Mouse (Mus musculus) CD4-positive, CD25-positive, alpha-beta regulatory T cell, adult 2 months (primary cell): ENCODE measurements around the gene Bcl2.

ENCODE experiments used
- DNase-seq: peaks from one replicate; pipeline ENCODE4 v3.0.0-alpha.2; 2012; ENCODE audit warnings: low read depth, low spot score

The Bcl2 gene

DNA sequence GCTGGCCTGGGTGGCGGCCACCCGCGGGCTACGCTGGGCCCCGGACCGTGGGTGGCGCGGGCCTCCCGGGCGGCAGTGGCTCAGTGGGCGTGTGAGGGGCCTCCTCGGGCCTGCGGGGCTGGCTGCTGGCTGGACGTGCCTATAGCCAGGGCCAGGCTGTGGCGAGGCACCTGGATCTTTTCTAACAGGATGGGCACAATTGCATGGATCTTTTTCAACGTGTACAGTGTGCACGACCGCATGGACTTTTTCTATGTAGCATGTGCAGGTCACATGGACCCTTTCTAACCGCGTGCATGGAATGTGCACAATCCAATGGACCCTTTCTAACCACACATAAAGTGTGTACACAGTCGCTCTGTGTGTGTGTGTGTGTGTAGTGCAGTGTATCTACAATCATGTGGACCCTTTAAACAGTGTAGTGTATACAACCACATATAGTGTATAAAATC, 482 bp upstream of the Bcl2 start:
- no peak for DNase-seq

DNA sequence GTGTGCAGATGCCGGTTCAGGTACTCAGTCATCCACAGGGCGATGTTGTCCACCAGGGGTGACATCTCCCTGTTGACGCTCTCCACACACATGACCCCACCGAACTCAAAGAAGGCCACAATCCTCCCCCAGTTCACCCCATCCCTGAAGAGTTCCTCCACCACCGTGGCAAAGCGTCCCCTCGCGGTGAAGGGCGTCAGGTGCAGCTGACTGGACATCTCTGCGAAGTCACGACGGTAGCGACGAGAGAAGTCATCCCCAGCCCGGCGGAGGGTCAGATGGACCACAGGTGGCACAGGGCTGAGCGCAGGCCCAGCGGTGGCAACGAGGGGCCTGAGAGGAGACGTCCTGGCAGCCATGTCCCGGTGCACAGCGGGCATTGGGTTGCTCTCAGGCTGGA, 1.7 kb downstream of the Bcl2 start:
- DNase-seq, result peak; percentile 88

DNA sequence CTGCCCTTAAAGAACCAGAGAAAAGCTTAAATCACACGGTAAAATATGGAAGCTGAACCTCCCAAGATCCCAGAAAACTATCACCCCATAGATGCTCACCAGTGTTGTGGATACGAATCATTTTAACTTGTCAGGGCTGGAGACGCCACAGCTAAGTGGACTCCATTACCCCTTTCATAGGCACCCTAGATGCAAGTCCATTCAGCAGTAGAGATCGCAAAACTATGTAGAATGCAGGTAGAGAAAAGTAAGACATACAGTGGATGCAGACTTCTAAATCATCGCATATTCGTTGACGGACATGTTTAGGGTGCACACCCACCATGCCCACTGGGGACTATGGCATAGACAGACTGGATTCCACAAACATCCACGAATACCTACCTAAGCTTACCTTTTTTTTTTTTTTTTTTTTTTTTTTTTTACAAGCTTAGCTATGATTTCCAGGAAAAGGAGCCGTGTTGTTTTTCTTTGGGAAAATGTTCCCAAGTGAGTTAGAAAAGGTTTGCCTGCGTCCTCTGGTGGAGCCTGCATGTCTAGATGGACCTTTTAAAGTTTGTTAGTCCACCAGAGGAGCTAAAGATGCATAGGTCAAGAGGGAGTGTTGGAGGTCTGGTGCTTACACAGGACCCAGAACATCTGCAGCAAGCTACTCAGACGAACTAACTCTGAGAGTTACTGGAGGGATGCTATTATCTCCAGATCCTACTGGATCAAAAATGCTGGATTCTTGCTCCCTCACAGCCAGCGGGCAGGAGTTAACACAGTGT, 2.5 kb downstream of the Bcl2 start:
- DNase-seq, result peak; percentile 41

DNA sequence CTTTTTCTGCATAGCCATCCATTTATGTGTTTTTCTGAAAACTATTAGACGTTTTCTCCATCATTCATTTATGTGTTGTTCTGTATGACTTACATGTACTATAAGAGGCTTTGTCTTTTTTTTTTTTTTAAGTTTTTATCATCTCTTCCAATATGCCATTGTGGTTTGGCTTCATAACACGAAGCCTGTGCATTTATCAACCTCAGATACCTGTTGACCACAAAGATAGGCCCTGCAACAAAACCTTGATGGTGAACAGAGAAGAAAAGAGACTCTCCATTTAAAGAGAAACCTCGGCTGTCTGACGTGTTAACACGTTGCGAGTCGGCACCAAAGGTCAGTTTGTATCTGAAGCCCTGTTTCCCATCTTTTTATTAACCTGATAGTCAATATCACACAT, 3.9 kb downstream of the Bcl2 start:
- no peak for DNase-seq

DNA sequence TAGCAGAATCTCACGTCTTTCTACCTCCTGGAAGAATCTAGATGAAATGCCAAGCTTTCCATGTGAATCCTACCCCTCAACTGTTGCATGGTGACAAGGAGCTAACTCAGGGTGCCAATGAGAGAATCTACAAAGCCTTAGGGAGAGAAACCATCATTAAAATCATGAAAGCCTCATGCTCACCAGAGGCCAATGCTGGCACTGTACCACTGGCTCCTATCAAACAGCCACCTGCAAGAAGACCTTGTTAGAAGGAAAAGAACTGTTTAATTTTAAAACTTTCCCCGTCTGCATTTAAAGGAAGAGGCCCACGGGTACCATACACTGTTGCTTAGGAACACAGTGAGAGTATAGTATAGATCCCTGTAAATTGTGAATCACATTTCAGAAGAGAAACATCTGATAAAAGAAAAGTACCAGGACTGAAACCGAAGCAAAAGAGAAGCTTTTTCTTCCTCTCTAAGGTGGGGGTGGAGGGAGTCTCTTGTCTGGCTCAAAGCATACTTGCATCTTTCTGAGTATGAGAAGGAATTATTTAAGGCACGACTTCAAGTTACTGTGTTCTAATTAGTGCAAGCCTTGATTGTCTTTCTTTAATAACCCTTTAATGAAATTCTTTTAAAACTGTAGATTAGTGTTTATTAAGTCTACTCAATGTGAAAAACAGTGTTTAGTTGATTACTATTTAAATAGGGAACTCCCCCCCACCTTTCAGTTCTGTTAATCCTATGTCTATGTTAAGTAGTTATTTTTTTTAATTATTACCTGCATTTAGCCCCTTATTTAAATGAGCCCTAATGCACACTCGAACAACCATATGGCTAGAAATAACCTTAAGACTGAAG, 6.8 kb downstream of the Bcl2 start:
- DNase-seq, result no peak

DNA sequence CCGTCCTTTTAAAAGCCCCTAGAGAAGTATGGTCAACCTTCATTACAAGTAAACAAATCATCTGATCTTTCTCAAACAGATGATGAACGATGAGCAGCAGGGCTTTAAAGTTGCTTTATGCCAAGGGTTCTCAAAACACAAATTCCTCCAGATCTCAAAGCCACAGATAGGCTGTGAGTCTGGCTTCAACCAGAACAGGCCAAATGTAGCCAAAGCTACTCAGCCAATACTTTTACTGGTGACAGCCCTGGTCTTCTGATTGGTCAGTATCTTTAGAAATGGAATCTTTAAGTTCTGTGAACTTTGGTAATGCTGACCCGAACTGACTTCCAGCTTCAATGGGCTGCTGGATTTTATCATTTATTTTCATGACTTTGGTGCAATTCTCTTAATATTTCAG, 10.9 kb downstream of the Bcl2 start:
- no peak for DNase-seq

DNA sequence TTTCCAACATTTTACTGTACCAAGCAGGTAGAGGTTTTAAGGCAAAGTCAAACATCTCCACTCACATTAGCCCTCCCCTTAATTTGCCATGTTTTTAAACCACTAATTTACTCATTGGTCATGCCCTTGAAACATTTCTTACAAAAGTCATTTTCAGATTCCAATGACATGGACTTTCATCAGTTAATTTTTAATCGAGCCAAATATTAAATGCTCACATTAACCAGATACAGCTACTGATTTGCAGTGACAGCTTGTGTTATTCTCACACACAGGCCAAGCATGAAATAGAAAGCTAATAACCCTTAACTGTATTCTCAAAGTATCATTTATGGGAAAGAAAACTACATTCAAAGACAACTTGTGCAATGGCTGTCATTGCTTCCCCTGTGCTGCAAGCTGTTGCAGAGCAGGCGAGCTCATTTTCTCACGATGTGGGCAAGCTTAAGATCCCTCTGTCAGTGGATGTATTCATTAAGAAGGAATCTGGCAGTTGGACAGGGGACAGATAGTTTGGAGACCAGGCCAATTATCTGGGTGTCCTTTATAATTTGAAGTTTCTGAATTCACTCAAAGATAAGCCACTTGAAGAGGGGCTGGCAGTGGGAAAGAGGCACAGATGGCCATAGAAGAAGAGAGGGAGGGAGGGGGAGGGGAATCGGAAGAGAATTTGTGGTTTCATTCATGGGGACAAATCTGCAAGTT, 11.5 kb downstream of the Bcl2 start:
- no peak for DNase-seq

DNA sequence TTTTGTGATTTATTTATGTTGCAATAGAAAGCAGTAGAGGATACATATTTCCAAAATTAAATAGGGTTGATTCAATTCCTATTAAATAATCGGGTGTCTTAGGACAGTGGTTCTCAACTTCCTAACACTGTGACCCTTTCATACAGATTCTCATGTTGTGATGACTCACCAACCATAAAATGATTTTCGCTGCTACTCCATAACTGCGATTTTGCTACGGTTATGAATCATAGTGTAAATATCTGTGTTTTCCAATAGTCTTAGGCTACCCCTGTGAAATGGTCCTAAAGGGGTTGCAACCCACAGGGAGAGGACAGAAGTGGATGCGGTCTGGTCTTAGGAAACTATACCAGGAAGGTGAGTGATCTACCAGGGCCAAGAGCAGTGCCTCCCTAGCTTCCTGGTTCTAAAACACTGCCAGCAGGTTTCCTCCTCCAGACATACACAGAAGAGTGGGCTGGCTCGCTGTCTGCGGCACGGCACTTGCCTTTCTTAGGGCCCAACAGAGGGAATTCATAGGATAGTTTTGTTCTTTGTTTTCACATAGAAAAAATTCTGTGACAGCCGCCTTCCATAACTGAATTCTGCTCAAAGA, 13.5 kb downstream of the Bcl2 start:
- no peak for DNase-seq

DNA sequence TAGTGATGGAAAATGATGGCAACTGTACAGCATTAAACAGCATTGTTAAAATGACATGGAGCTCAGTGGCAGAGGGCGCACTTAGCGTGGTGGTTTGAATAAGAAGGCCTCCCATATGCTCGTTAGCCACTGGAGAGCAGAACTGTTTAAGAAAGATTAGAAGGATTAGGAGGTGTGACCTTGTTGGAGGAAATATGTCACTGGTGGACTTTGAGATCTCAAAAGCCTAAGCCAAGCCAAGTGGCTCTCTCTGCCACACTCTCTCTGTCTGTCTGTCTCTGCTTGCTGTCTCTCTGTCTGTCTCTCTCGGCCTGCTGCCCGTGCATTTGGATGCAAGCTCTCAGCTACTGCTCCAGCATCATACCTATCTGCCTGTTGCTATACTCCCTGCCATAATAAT, 17.6 kb downstream of the Bcl2 start:
- DNase-seq, result no peak

DNA sequence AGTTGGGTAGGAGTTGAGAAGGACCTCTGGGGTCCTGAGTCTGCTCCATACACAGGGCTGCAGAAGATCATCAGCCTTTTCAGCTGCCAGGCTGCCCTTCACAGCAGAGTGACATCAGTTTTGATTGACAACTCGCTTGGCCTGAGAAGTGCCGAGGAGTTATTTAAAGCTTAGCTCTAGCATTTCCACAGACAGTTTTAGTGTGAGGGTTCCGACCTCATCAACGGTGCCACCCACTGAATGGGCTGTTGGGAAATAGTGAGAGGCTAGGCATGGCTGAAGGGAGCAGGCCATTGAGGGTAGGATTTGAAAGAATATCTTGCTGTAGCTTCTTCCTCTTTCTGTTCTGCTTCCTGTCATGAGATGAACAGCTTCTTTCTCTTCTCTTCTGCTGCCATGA, 18.4 kb downstream of the Bcl2 start:
- no peak for DNase-seq

DNA sequence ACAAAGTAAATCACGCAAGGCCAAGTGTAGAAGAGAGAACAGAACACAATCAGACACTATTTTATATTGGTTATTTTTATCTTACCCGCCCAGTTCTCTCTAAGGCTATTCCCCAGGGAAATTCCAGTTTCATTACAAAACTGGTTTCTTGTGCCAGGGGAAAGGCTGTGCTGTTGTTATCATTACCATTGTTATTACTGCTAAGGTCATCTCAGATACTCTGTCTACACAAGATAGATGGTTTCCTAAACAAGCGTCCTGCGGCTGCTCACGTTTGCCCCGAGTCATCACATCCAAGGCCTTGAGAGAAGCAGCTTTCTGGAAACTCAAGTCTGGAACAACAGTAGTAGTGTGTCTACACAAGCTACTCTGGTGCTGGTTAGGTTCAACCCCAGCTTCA, 19.8 kb downstream of the Bcl2 start:
- no peak for DNase-seq

DNA sequence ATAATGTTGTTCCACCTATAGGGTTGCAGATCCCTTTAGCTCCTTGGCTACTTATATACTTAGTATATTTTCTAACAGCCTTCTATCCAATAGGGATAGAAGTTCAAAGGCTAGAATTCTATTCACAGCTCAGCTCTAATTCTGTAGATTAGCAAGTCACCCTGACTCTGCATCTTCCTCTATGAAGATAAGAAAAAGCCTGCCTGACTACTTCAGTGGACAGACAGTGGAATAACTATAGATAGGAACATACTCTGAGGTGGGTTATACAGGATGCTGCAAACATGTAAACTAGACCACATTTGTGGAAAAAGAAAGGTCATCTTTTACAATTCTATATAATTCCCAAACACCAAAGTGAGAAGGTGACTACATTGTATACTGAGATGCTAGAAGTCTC, 21.5 kb downstream of the Bcl2 start:
- no peak for DNase-seq

DNA sequence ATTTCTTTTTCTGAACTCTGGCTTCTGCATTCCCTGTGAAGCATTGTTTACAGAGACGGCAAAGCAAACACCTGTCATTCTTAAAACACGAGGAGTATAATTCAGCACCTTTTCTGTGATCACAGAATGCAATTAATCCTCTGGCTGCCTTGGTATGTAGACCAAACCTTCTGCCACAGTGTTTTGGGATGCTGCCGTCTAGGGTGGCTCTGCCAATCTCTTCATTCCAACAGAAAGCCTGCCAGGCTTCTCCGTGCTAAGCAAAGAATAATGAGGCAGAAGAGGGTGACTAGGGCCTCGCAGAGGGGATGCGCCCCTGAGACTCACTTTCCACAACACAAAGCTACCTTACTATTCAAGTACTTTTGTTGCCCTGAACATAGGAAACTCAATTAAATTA, 23.2 kb downstream of the Bcl2 start:
- no peak for DNase-seq

DNA sequence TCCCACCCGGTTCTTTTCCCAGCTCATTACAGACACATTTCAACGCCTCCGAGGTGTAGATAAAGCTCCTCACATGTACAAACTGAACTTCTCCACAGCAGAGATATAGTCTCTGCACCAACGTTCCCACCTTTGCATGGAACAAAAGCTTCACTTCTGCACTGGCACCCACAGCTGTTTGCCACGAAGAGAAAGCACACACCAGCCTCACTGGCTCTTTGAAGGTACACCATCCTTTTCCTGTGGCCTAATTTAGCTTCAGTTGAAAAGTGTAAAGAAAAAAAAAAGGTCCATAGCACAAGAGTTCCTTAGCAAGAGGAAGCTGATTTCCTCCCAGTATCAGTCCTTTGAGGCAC, 25.9 kb downstream of the Bcl2 start:
- DNase-seq, result peak; percentile 59

DNA sequence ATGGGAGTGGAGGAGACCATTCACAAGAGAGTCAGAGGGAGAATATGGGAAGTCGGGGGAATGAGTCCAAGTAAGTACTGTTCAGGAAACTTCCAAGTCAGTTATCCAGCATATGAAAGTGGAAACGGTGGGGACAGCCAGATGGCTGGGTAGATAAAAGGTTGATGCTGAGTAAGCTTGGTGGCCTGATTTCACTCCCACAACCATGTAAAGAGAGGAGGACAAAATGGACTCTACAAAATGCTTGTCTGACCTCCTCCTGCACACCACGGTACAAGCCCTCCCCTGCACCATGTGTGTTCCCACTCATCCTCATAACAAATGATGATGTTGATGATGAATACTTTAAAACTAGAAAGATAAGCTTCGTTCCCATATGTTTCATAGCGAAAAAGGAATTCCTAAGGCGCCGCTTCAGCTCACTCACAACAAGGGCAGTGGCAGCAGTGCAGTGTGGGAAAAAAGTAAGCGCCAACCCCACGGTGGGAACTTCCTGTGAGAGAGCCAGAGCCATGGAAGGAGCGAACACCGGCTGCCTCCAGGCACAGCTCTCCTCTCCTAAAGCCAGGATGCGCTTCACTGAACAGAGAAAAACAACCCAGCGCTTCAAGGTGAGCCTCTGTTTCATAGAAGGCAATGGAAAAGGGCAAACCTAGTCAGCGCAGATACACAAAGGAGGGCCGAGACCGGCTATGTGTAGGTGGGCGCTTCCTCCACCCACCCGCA, 26.5 kb downstream of the Bcl2 start:
- peak; percentile 52 for DNase-seq

DNA sequence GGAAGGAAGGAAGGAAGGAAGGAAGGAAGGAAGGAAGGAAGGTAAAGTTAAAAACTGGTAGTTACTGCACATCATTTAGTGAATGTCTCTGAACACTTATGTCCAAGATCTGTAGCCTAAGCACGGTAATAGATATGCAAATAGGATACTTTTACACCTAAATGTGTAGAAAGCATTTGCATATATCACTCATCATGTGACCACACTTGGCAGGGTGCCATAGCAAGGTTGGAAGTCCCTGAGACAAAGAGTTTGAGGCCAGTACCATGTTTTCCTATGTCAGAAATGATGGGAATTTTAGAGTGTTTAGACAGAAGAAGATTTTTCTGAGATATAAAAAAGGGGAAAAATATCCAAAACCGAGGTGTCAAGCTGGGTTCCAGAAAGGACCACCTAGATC, 28.4 kb downstream of the Bcl2 start:
- peak; percentile 64 for DNase-seq

DNA sequence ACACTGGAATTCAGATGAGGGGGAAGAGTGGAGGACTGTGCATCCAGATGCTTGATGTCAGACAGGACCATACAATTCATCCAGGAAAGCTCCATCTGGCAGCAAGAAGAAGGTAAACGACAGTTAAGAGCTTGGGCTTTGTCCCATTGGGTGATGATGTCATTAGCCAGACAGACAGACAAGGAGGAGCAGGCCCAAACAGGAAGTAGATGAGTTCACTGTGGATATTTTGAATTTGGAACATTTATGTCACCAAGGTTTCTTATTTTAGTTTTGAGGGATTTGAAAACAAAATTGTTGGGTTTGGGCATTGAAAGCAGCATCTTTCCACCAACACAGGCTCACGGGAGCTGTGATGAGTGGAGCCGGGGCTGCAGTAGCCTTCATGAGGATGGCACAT, 29.5 kb downstream of the Bcl2 start:
- peak; percentile 46 for DNase-seq

DNA sequence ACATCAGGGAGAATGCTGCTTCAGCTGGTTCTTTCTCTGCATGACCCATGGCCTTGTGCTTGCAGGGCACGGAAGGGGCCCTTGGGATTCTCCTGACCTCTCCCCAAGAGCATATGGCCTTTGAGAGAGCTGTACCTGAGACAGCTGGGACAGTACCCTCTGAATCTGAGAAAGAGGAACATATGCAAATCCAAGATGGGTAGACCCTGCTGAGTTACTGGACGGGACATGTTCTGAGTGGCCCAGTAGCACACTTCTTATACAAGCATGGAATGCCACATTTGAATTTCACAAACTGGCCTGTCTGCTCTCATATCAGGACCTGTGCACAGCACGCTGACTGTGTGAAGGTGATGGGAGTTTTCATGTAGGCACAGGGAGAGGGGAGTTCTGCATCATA, 31.2 kb downstream of the Bcl2 start:
- no peak for DNase-seq

DNA sequence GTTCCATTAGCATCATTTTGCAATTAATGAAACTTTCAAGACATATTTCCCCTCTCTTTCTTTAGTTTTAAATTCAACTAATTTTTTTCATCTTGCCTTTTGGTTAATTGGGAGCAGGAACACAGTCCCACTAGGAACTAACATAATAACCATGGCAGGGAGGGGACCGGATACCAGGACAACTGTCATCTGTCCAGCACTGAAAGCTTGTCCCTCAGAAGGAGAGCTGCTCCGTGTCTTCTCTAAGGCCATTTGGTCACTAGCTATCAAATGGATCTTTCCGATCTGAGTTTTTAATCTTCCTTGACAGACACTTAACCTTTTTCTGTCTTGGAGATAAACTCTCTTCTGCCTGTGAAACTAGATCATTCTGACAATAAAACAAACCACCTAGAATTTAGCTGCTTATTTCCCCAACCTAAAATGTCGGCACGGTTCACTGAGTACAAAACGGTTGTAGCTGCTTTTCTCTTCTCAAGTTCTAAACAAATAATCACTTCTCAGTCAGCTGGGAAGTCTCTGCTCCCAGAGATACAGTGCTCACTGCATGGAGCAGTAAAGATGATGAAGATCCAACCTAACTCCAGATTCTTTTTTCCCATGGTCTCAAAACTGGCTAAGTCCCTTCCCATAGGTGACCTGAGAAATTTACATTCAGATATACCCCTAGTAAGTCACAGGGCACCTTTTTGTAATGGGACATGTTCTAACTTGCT, 34.1 kb downstream of the Bcl2 start:
- no peak for DNase-seq

DNA sequence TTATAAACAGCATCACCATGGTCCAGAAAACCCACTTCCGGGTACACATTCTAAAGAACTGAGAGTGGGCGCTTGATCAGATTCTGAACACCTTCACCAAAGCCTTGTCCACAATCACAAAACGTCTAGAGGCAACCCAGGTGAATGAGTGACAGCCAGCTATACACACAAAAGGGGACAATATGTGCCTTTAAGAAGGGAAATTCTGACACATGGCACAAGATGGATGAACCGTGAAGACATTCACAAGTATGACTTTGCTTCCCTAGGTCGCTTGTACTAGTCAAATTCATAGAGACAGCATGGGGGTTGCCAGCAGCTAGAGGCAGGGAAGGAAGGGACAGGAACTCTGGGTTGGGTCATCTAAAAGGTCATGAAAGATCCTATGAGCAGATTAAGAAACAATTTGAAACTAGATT, 36.0 kb downstream of the Bcl2 start:
- peak; percentile 39 for DNase-seq
